Mouse (Mus musculus) cerebral cortex, adult 2 months (tissue): ENCODE measurements around the gene C1qtnf12.

Experiments
- WGBS: fragments of 180-500 bp; shearing (Covaris S2); methylation state at CpG from one replicate; pipeline ENCODE4 v1.1.7; 2018; 5-methylcytosine and 5-hydroxymethylcytosine counted together

Gene C1qtnf12

DNA sequence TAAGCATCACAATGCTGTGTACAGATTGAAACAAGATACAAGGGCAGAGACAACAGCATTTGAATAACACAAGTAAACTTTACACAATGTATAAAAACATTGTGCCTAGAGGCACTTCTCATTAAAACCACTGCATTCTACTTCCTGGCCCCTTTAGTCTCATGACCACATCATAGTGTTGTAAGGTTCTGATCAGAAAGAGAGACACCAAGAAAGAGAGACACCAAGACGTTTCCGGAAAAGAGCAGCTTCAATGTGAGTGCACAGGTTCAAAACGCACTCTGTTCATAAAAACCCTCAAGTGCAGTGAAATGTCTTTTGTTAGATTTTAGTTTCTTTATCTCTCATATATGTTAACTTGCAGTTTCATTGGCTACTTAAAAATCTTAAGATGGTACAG, 42.0 kb downstream of the C1qtnf12 start:
- 93% methylated on average over 3 of the region's 3 CpGs for WGBS

DNA sequence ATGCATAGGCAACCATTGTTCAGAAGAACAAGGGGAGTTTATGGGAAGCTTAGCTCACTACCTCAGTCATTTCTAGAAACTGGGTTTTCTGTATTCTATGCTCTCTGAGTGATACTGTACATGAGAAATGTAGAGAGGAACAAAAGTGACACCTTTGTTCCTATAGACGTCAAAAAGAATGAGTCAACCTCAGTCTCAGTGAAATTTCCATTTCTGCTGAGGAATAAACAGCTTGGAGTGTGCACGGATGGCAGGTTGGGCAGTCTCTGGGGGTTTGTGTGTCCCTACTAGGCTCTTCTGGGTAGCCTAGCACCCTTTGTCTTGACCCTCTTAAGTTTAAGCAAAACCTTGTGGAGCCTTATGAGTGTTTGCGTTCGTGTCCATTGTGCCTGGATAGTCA, 46.3 kb downstream of the C1qtnf12 start:
- 81% methylated on average over 4 of the region's 4 CpGs for WGBS

DNA sequence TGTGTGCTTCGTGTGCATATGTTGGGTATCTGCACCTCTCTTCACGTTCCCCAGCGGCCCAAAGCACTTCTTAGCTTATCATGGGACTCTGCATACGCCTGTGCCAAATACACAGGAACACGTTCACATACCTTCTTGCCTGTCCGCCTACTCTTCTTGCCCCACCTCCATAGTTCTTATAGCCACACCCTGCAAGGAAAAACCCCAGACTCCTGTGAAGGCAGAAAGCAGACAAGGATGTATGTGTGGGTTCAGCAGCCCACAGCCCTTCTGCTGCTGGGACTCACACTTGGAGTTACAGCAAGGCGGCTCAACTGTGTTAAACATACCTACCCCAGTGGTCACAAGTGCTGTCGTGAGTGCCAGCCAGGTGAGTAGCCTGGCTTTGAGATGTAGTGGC, 51.5 kb downstream of the C1qtnf12 start, which contains the start of gene Tnfrsf4:
Tnfrsf4 (plus strand) TSS at position 207 of the 400 bp plus-strand sequence.
- WGBS = 48% methylated on average over 8 of the region's 8 CpGs

DNA sequence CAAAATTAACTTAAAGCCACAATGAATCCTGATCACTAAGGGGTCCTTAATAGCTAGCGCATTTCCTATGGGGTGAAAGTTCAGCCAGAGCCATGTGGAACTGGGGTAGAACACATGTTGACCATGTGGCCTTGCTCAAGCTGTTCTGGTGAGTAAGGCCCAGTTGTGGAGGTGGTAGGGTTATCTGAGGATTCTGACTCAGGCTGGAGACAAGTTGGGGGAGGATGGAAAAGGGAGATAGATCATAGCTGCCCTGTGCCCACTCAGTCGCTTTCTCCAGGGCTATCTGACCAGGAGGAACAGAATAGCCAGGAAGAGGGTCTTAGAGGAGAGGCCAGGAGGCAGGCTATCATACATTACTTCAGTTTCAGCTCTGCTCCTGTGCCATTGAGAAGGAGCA, 52.3 kb downstream of the C1qtnf12 start:
- WGBS = 84% methylated on average over 2 of the region's 2 CpGs
